Mouse (Mus musculus): Measurements from ENCODE around the gene Rab36.
A peak's percentile ranks its signal among the peaks of the same experiment; 100 is the strongest.

Rab36 gene

GRCm38 (mm10) chr10:75048711-75049110 is 11.9 kb downstream of the Rab36 start:
- DNase-seq, result no peak

- no peak for DNase-seq
These were observed 14.7 kb downstream of the Rab36 start for GRCm38 (mm10) chr10:75051364-75052074.

GRCm38 (mm10) chr10:75052902-75053301 is 16.0 kb downstream of the Rab36 start:
- DNase-seq, result no peak

GRCm38 (mm10) chr10:75053655-75054054 is 16.8 kb downstream of the Rab36 start:
- no peak for DNase-seq

GRCm38 (mm10) chr10:75054125-75054524 is 17.3 kb downstream of the Rab36 start:
- DNase-seq, result no peak

- no peak for DNase-seq
These were observed 18.8 kb downstream of the Rab36 start for GRCm38 (mm10) chr10:75055672-75056071.

- no peak for DNase-seq
These were observed 19.4 kb downstream of the Rab36 start for GRCm38 (mm10) chr10:75056255-75056654.

GRCm38 (mm10) chr10:75058336-75058735 is 21.5 kb downstream of the Rab36 start:
- no peak for DNase-seq

- DNase-seq, result peak in 1 of 2 experiments; percentile 13
These were observed 22.0 kb downstream of the Rab36 start for GRCm38 (mm10) chr10:75058761-75059395.

- peak; percentile 53 to 65 for DNase-seq
These were observed 22.5 kb downstream of the Rab36 start for GRCm38 (mm10) chr10:75059396-75059795.

- peak; percentile 59 to 75 for DNase-seq
These were observed 23.5 kb downstream of the Rab36 start, which contains the start of gene Bcr for GRCm38 (mm10) chr10:75060217-75060842. Gene Bcr (plus strand): TSS chr10:75060592.

GRCm38 (mm10) chr10:75060843-75061235 is 24.0 kb downstream of the Rab36 start:
- peak; percentile 20 to 36 for DNase-seq

GRCm38 (mm10) chr10:75061341-75062188 is 24.7 kb downstream of the Rab36 start:
- peak in 1 of 2 experiments; percentile 24 for DNase-seq

- no peak for DNase-seq
These were observed 25.3 kb downstream of the Rab36 start for GRCm38 (mm10) chr10:75062189-75062561.

GRCm38 (mm10) chr10:75062621-75063020 is 25.8 kb downstream of the Rab36 start:
- no peak for DNase-seq

- DNase-seq, result no peak
These were observed 26.6 kb downstream of the Rab36 start for GRCm38 (mm10) chr10:75063301-75063965.

GRCm38 (mm10) chr10:75065691-75066090 is 28.8 kb downstream of the Rab36 start:
- no peak for DNase-seq

- no peak for DNase-seq
These were observed 30.6 kb downstream of the Rab36 start for GRCm38 (mm10) chr10:75067446-75067845.

GRCm38 (mm10) chr10:75068086-75068485 is 31.2 kb downstream of the Rab36 start:
- no peak for DNase-seq

- no peak for DNase-seq
These were observed 31.9 kb downstream of the Rab36 start for GRCm38 (mm10) chr10:75068624-75069328.

GRCm38 (mm10) chr10:75070281-75070976 is 33.6 kb downstream of the Rab36 start:
- no peak for DNase-seq

Measured in spleen, adult 18-20 months (tissue).